Mouse (Mus musculus): ENCODE results near the gene Hjurp. TPM values are rescaled to one million over a fixed set of nuclear protein-coding genes. Genes with fewer than 3 reads are reported as not detected.

Hjurp gene
- total RNA-seq, 2 experiments from 2014 or later, result 10.6 to 11.0 TPM

DNA sequence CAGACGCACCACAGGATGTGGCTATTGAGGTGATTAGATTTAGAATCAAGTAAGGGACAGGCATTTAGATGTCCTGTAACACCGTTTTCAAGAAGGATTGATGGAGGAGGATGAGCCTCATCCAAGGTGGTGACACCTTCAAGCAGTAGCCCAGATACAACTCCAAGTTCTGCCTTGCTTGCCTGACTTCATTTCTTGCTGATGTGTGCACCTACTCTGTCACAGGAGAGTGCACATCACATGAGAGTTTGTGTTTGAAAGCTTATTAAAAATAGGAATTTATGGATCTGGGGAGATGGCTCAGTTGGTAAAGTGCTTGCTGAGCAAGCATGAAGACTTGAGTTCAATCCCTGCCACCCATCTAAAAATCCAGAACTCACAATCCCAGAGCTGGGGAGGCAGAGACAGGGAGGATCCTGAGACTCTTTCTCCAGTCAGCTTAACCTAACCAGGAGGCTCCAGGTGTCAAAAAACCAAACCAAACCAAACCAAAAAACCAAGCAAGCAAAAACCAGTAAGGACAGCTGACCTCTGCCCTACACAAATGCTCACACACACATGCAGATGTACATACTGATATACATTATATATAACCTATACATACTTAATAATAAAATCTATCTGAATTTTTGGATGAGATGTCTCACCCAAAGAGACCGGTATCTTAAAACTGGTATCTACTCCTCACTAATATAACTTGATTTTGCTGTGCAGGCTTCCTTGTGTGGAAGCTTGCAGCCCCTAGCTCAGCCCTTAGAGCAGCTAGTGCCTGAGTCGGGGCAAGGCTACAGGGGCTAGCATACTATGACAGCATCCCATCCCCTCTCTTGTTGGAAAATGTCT lies 21.5 kb upstream of the Hjurp start:
- DNase-seq, result no peak

GRCm38 (mm10) chr1:88297480-88298258 lies 20.2 kb upstream of the Hjurp start:
- DNase-seq, result no peak

DNA sequence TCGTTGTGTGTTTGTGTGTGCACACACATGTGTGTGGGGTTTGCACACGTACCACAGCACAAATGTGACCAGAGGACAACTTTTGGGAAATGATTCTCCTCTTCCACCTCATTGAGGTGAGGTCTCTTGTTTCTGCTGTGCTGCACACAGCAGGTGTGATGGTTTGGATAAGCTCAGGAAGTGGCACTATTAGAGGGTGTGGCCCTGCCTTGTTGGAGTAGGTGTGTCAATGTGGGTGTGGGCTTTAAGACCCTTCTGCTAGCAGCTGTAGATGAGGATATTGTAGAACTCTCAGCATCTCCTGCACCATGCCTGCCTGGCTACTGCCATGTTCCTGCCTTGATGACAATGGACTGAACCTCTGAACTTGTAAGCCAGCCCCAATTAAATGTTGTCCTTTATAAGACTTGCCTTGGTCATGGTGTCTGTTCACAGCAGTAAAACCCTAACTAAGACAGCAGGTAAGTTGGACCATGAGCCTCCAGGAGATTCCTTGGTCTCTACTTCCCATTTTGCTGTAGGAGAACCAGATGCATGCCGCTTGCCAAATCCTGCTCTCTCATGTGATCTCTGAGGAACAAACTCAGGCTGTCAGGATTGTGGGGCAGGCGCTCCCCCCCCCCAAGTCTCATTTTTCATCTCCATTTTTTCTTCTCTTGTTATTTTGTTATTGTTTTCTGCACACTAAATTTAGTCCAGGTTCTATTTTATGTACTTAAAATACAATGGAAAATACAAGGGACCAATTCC lies 18.9 kb upstream of the Hjurp start:
- DNase-seq, result no peak

DNA sequence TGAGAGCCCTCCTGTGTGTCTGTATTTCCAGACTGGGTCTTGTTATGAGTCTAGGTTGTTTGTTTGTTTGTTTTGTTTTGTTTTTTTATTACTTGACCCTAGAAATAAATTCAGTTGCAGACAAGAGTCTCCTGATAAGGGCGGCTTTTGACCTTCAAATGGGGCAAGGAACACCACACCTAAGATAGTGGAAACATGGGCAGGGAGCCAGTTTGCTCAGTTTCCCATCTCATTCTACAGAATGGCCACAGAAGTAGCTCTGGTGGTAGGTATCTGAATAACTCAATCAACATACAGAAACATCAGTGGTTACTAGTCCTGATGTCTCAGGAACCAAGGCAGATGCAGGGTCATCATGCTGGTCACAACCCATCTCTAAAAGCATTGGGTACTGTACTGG lies 17.2 kb upstream of the Hjurp start:
- DNase-seq, result no peak

DNA sequence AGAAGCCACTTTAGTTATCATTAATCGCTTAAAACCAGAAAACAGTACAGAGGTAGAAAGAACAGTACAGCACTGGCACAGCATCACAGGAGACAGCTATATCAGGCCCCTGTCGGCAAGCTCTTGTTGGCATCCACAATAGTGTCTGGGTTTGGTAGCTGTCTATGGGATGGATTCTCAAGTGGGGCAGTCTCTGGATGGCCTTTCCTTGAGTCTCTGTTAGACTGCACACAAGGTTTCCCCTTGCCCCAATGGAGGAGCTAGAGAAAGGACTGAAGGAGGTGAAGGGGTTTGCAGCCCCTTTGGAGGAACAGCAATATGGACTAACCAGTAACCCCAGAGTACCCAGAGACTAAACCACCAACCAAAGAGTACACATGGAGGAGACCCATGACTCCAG lies 14.6 kb upstream of the Hjurp start:
- peak in 1 of 2 experiments; percentile 2 for DNase-seq

DNA sequence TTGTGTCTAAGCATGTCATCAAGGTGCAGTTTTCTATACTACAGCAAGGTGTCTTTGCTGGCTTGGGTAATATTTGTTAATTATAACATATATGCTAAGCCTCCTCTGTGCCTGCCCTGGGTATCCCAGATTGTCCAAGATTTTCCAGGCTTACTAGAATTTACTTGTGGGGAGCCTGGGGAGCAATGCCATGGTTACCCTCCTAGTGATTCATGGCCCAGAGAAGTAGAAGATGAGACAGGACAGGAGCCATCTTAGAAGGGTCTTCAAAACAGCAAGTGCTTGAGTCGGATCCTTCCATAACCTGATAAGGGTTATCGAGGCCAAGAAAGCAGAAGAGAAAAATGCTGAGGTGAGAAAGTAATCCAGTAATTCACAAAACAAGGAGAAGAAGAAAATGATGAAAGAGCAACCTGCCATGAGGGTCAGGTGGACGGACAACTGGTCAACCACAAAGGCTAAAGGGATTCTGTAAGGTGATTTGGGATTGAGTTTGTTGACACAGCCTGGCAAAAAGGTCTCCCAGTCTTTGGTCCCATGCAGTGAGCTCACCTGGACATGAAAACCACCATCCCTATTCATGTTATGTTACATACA lies 14.1 kb upstream of the Hjurp start:
- DNase-seq, result peak in 1 of 2 experiments; percentile 7

GRCm38 (mm10) chr1:88290511-88290910 lies 13.1 kb upstream of the Hjurp start:
- peak in 1 of 2 experiments; percentile 7 for DNase-seq

DNA sequence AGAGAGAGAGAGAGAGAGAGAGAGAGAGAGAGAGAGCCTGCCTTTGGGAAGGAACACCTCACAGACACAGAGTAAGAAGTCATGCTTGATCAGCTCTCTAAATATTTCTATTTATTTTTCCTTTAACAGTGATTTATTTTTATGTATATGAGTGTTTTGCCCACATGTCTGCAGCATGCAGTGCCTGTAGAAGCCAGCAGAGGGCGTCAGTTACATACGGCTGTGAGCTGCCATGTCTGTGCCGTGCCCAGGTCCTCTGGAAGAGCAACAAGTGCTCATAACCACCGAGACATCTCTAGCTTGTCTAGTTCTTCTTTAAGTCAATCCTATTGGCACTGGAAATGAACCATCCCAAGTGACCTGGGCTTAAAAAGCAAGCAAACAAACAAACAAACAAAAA lies 12.5 kb upstream of the Hjurp start:
- DNase-seq, result peak in 1 of 2 experiments; percentile 53

DNA sequence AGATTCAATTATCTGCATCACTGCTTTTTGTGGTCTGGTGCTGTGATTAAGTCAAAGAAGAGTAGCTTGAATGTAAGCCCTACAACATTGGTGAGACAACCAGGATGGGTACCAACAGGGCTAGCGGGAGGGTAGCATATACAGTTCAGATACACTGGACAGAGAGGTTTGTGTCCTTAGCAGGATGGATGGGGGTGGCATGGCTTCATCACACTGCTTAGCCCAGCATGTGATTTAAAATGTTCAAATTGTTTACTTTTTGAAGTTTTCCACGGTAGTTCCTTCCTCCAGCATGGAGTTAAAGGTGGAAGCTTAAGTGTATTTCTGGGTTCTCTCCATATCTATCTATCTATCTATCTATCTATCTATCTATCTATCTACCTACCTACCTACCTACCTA lies 11.7 kb upstream of the Hjurp start:
- no peak for DNase-seq

DNA sequence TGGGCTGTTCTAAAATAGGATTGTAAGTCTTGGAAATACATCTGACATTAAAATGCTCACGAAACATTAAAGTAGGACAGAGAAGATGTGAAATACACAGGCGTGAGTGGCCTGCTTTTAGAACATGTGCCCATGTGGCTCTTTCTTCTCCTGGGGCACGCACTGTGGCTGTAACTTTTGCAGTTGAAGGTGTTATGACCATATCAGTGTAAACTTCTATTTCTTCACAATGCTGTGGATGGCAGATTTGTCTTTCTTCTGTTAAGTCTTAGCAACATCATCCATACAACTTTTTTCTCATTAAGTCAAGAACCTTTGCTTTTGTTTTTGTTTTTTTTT lies 11.3 kb upstream of the Hjurp start:
- DNase-seq, result no peak

GRCm38 (mm10) chr1:88288056-88288788 lies 10.8 kb upstream of the Hjurp start:
- DNase-seq, result no peak

DNA sequence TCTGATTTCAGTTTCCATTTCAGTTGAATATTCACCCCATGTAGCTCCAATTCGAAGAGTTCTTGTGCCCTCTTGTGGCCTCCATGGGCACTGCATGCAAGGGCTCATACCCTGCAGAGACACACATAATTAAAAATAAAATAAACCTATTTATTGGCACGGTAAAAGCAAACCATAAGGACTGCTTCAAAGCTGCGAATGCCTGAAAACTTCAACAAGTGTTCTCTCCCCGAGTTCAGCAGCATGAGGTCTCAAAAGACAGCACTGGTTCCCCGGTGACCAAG lies 10.2 kb upstream of the Hjurp start:
- peak in 1 of 2 experiments; percentile 81 for DNase-seq

- no peak for DNase-seq
These were observed 9.7 kb upstream of the Hjurp start for GRCm38 (mm10) chr1:88286887-88287696.

DNA sequence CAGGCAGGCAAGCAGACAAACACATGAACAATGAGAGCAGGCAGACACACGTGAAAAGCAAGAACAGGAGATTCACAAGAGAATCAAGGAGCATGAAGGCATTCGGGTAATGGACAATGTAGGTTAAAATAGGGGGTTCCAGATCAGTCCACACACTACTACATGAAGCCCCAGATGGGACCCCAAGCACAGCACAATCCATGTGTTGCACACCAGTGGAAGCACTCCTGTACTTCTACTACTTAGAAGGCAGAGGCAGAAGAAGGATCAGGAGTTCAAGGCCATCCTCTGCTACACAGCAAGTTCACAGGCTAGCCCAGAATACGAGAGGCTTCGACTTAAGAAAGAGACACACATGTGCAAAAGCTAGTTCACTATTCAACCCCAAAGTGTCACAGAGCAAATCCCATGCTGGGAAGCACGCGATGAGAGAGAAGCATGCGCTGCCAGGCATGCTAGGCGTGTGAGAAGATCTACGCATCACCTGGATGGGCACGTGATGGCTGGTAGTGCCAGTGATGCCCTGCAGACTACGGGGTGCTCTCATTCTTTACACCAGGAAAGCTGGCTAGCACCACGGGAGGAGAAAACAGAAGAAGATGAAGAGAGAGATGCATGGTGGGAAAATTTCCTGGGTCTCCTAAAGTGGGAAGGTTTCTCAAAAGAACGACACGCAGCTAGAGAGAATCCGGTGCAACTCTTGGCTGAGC lies 8.9 kb upstream of the Hjurp start:
- no peak for DNase-seq

DNA sequence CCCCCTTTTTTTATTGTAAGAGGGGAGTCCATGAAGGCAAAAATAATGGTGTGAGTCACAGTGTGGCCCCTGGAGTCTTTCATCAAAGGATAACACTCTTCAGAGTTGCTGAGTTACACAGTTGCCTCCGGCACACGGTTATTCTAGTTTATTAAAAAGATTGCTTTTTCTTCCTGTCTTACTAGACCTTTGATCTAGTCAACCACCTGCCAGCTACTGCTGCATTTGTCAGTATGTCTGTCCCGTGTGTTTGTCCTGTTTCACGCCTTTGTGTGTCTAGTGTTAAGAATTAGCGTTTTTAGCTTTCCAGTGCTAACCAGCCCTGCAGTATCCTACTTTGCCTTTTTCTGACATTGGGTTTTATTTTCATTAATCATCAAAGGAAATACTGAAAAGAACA lies 8.2 kb upstream of the Hjurp start:
- DNase-seq, result no peak

DNA sequence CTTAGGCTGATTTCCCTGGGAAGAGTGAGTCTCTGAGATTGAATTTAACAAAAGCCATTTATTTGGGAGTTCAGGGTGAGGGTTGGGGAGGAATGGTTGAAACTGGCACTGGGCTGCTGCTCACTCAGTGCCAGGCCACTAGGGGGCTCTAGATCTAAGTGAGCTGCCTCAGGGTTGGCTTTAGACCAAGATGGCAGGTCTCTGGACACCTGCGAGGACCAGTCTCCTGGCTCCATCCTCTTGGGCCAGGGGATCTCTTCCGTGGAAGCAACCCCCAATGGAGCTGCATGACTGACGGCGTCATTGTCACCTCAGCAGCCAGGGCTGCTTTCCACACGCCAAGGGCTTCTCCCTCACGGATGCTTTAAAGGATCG lies 7.5 kb upstream of the Hjurp start:
- no peak for DNase-seq

DNA sequence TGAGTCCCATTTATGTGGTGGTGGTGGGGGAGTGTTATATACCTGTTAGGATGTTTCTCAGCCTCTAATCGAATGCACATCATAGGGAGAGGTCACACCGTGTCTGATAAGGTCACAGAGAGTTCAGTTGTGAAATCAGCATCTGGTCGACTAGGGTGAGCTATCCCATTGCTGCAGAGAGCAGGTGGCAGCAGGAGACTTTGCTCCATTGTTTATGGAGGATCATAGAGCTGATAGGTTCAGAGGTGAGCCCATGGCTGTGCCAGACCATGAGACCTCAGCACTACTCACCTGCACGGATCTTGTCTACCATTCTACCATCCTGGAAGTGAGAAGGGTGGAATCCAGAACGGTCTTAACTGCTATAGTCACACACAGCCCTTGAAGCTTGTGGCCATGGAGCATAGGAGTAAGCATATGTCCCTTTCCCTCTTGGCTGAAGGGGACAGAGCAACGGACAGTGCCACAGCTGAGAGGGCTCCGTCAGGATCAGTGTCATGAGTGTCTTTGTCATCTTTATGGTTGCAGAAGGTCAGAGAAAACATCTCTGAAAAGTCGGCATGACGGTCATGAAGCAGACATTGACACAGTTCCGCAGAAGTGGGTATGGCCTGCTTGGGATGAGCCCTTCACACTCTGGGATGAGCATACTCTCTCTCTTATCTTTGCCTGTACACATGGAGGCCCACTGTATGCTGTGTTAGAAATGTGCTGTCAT lies 7.0 kb upstream of the Hjurp start:
- DNase-seq, result no peak

- DNase-seq, result no peak
These were observed 6.2 kb upstream of the Hjurp start for GRCm38 (mm10) chr1:88283376-88284227.

DNA sequence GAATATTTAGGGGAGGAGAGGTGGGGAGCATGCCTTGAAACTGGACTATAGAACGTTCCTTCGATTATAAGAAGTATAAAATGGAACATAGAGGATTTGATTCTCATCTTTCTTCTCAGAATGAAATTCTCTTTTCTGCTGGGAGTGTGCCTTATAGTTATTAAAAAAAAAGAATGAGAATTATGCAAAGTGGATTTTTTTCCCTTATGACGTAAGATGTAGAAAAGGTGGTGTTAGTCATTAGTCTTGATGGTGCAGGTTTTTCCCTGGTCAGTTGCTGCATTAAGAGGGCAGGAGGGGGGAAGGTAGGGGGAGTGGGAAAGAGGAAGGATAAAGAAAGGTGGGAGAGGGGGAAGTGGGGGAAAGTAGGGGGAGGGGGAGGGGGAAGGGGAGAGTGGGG lies 4.9 kb upstream of the Hjurp start:
- no peak for DNase-seq
